Mouse (Mus musculus): ENCODE results near the gene Cfap46.
A peak's percentile ranks its signal among the peaks of the same experiment; 100 is the strongest.
"Not testable (repeated sequence)": the region's sequence is repeated elsewhere in the genome, so short reads cannot be mapped to it uniquely, and the experiment has no call there.

Cfap46 gene

GRCm38 (mm10) chr7:139663318-139663717, 20.3 kb downstream of the Cfap46 start:
- no peak for DNase-seq (ENCODE audit: low spot score)

- DNase-seq (ENCODE audit: low spot score) = not testable (repeated sequence)
Measured at GRCm38 (mm10) chr7:139659901-139660300, 23.7 kb downstream of the Cfap46 start.

- no peak for DNase-seq (ENCODE audit: low spot score)
Measured at GRCm38 (mm10) chr7:139649698-139650097, 33.9 kb downstream of the Cfap46 start.

DNA sequence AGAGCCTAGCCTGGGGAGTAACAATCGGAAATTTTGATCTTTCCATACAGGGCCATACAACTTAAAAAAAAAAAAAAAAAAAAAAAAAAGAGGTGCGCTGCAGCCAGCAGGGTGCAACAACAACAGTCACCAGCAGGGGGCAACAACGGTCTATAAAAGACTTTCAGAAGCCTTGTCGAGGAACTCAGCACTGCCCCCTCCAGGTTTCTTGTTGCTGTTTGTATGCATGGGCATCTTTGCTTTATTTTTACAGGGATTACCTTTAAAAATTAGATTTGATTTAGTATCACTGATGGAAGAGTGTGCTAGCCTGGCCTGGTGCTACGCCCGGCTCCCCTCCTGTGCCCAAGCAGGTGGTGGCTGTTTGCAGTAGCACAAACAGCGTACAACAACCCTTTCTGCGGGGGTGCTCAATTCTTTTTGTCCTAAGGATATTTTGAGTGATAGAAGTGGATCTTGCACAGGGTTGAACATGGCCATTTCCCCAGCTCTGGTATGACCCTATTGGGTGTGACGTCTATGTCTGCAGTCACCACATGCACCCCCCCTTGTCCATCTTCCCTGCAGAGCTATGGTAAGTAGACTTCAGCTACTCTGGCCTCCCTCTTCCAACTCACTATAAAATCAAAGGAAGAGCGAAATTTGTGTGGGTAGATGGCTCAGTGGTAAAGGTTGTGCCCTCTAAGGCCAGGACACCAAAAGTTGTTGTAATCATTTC, 35.4 kb downstream of the Cfap46 start:
- peak; percentile 86 for DNase-seq (ENCODE audit: low spot score)

GRCm38 (mm10) chr7:139633393-139633792, 50.2 kb downstream of the Cfap46 start:
- DNase-seq (ENCODE audit: low spot score) = no peak

DNA sequence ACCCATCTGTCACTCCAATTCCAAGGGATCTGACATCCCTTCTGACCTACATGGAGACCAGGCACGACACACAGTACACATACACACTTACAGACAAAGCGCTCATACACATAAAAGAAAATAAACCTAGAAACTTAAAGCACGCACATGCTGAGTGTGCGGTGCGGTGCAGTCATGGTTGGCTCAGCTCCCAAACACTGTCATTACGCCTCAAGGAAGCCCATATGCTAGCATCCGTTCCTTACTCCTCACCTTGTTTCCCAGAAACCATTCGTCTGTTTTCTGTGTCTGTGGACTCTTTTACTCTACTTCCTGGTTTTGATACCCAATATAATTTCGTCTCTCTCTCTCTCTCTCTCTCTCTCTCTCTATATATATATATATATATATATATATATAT, 58.5 kb downstream of the Cfap46 start:
- no peak for DNase-seq (ENCODE audit: low spot score)

DNA sequence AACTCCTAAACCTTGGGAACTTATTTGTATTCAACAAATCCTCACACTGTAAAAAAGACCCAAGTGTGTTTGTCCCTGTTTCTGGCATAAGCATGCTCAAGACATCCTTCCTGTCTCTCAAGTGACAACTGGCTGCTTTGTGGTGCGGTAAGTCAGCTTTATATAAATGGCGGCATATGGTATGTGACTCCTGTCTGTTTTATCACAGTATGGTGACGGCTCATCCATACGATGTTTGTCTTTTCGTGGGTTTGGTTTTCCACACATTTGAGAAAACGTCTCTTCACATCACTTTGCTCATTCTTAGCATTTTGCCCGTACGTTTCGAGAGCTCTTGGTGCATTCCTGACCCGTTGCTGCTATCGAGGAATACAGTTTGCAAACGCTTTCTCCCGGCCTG, 61.0 kb downstream of the Cfap46 start:
- no peak for DNase-seq (ENCODE audit: low spot score)

GRCm38 (mm10) chr7:139615767-139616766, 67.5 kb downstream of the Cfap46 start:
- peak; percentile 46 for DNase-seq (ENCODE audit: low spot score)

- DNase-seq (ENCODE audit: low spot score) = no peak
Measured at GRCm38 (mm10) chr7:139610328-139610727, 73.3 kb downstream of the Cfap46 start.

GRCm38 (mm10) chr7:139595862-139596261, 87.8 kb downstream of the Cfap46 start:
- no peak for DNase-seq (ENCODE audit: low spot score)

DNA sequence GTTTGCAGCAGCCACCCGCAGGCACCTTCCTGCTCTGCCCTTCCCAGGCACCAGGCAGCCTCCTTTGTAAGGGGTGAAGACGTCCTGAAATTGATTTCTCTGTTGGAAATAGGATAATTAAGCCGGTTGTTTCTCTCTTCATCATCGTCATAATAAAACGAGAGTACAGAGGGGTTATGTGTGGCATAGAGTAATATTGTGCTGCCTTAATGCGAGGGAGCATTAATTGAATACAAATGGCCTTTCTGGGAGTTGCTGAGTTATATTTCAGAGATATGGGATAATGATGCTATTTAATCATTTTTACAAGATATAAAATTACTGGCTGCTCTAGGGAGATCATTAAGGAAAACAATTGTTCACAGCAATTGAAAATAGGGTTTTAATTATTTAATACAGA, 88.3 kb downstream of the Cfap46 start:
- DNase-seq (ENCODE audit: low spot score) = no peak

- no peak for DNase-seq (ENCODE audit: low spot score)
Measured at GRCm38 (mm10) chr7:139591311-139591710, 92.3 kb downstream of the Cfap46 start.

DNA sequence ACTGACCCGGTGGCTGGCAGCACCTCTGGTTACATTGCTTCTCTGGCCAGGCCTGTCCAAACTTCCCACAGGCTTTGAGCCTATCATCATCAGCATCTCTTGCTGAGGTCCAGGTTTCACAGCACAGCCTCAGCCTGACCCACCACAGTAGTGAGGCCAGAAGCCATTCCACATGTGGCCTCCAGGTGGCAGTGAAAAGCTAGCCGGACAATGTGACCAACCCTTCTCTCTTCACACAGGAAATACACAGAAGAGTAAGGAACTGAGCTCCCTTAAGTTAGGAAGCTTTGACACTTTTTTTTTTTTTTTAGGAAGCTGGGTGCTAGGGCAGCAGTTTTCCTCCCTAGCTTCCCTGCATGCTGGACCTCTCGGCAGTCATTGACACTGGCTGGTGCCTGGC, 93.3 kb downstream of the Cfap46 start:
- peak; percentile 27 for DNase-seq (ENCODE audit: low spot score)

- no peak for DNase-seq (ENCODE audit: low spot score)
Measured at GRCm38 (mm10) chr7:139587919-139588318, 95.7 kb downstream of the Cfap46 start.

DNA sequence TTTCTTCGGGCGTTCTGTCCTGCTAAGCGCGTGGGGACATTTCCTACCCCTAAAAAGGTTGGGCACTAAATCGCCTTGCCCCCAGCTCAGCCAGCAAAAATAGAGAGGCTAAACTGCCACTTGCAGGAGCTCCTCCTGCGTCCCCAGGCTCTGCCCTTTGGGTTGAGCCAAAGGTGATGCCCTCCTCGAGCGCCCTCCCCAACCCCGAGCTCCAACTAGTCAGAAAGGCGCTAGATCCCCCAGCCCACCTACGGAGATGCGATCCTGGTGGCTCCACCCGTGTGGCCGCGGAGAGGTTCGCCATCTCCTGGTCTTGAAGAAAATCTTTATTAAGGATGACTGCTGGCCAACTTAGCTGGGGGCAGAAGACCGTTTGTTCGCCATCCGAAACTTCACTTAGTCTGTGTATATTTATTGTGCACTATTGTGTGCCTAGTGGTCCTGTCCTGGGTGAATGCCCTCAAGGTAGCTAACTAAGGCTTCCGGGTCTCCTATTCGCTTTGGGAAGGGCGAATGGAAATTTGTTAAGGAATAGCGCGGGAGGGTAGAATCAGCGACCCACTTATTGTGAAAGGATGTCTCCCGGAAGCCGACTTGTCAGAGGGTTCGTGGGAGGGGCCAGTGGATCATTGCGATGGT, 98.3 kb downstream of the Cfap46 start:
- DNase-seq (ENCODE audit: low spot score) = no peak

GRCm38 (mm10) chr7:139584221-139585175, 99.1 kb downstream of the Cfap46 start:
- DNase-seq (ENCODE audit: low spot score) = no peak

DNA sequence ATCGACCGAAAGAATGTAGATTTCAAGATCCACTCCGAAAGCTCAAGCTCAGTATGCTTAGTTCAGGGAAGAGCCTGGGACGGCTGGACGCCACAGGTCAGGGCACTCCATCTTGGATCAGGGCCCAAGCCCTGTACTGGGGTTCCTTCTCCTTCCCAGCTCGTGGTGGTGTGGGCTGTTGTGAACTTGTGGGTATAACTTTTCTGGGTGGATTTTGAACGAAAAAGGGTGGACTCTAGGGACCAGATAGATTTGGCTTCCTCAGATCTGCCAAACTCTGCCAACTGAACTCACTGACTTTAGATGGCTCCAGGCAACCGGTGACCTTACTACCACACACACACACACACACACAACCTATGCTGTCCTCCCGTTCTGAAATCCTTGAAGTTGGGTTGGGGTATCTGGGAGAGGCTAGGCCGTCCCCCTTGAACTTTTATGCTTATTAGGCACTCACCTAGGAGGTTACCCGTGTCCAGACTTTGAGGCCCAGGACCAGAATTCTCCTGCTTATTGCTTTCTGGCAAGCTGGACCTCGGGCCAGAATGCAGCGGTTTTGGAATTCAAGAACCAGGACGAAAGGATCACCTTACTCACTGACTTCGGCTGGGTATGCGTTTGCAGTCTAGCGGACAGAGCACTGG, 100.4 kb downstream of the Cfap46 start:
- DNase-seq (ENCODE audit: low spot score) = no peak

DNA sequence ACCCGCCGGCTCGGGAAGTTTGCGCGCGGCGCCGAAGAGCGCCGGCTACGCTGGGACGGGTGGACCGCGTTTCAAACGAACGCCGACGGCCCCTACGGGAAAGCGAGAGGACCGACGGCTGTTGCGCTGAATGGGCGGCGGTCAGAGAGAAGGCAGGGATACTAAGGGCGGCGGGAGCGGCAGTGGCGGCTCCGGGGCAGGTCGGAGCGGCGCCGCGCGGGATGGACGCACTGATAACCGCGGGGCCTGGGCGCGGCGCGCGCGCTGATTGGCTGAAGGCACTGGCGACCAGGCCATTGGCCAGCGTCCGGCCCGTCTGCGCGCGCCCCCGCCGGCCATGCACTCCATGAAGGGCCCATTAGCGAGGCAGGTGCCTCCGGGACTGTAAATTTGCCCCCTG, 101.0 kb downstream of the Cfap46 start, which contains the start of gene Nkx6-2:
Nkx6-2 (minus strand) TSS at position 203 of the 400 bp plus-strand sequence.
- DNase-seq (ENCODE audit: low spot score) = peak; percentile 59

DNA sequence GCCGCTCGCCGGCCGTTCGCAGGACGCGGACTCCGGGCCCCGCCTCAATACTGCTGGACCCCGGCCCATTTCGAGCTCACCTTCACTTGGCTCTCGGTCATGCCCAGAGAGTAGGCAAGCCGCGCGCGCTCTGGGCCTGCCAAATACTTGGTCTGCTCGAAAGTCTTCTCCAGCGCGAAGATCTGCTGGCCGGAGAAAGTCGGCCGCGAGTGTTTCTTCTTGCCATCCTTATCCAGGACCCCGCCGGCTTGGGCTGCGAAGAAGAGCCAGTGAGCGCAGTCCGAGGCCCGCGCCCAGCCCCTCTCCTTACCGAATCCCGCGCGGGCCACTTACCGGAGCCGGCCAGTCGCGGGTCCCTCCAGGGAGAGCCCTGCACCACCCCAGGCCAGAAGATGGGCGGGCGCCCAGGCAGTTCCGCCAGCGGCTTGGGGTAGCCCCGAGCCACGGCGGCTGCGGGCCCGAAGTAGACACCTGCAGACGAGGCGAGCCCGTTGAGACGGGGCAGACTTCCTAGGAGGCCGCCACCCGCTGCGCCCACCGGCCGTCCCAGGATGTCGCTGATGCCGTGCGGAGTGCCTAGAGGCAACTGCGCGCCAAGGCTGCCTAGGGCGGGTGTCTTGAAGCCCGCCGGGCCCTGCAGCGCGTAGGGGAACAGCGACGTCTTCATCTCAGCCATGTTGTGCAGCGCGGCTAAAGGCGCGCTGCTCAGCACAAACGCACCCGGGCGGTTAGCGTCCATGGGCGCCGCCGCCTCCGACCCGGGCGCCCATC, 101.6 kb downstream of the Cfap46 start:
- peak; percentile 27 for DNase-seq (ENCODE audit: low spot score)

All from ovary, postnatal 36 days (tissue).